Mouse (Mus musculus) forebrain, embryonic 12.5 days (tissue): ENCODE measurements around the gene Safb2. TPM values are rescaled to one million over a fixed set of nuclear protein-coding genes. Genes with fewer than 3 reads are reported as not detected.

Experiments used
- polyA plus RNA-seq: library from polyadenylated mRNA; unstranded; fragments of >200 nt; fragmentation: Nextera tagmentation; extraction: Ambion mirVana; gene quantifications from 2 replicates; pipeline ENCODE4 v1.2.1, GENCODE M21; 2016

The Safb2 gene
- polyA plus RNA-seq, 1 experiment from 2014 or later = 104 TPM

Other genes starting within 250 kb of the Safb2 start
- gene Ptprs, start 108.1 kb downstream of the Safb2 start, polyA plus RNA-seq = 330 and 331 TPM in 2 replicates
- gene Znrf4, start 72.2 kb downstream of the Safb2 start, polyA plus RNA-seq = not detected in 2 replicates
- gene Gm20219, start 30.2 kb downstream of the Safb2 start, polyA plus RNA-seq = 0.87 and 1.4 TPM in 2 replicates
- gene Safb, start 240 bp upstream of the Safb2 start, polyA plus RNA-seq = 180 and 187 TPM in 2 replicates
- gene 2410015M20Rik, start 25.2 kb upstream of the Safb2 start, polyA plus RNA-seq = 170 and 173 TPM in 2 replicates
- 1,181 and 1,289 TPM in 2 replicates for gene Rpl36, start 28.8 kb upstream of the Safb2 start, polyA plus RNA-seq
- 54.4 and 55.0 TPM in 2 replicates for gene Lonp1, start 42.3 kb upstream of the Safb2 start, polyA plus RNA-seq
- 0.42 and 0.77 TPM in 2 replicates for gene Catsperd, start 43.6 kb upstream of the Safb2 start, polyA plus RNA-seq
- gene Ranbp3, start 88.7 kb upstream of the Safb2 start, polyA plus RNA-seq = 119 and 121 TPM in 2 replicates
- gene Ndufa11, start 133.2 kb upstream of the Safb2 start, polyA plus RNA-seq = 316 and 323 TPM in 2 replicates
- gene Vmac, start 133.4 kb upstream of the Safb2 start, polyA plus RNA-seq = 15.3 and 15.9 TPM in 2 replicates
- gene Nrtn, start 172.9 kb upstream of the Safb2 start, polyA plus RNA-seq = 3.2 and 5.9 TPM in 2 replicates
- gene Dus3l, start 180.2 kb upstream of the Safb2 start, polyA plus RNA-seq = 46.6 and 49.4 TPM in 2 replicates
- 1.2 and 1.3 TPM in 2 replicates for gene Prr22, start 185.7 kb upstream of the Safb2 start, polyA plus RNA-seq
- 7.2 and 7.8 TPM in 2 replicates for gene Rfx2, start 246.4 kb upstream of the Safb2 start, polyA plus RNA-seq